Mouse (Mus musculus) ovary, adult 18-20 months (tissue): ENCODE measurements around the gene Gm28035.

Experiments used
- DNase-seq: peaks from one replicate; pipeline ENCODE4 v3.0.0; 2022; ENCODE audit warnings: low spot score, mixed read lengths

Gm28035 gene

DNA sequence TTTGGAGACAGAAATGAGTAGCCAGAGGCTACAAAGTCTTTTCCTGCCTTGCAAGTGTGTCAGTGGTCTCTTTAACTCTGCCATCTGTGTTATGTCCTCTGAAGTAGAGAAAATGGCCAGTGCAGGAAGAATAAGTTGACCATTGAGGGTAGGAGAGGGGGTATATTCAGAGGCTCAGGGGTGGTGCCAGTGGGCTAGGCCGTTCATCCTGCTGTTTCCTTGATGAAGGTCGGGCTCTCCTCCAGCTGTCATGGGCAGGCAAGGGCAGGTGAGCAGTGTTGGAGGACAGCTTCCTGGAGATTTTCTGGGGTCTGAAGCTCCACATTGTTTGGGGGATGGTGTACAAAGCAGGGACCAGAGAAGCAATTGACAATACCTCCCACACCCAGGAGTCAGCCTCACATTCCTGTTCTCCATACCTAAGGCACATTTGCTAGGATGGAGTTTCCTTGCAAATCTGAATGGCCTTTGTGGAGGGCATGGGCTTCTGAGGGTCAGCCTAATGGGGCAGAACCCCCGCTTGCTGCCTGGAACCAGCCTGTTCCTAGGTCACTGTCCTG is 1.4 kb upstream of the Gm28035 start:
- no peak for DNase-seq

DNA sequence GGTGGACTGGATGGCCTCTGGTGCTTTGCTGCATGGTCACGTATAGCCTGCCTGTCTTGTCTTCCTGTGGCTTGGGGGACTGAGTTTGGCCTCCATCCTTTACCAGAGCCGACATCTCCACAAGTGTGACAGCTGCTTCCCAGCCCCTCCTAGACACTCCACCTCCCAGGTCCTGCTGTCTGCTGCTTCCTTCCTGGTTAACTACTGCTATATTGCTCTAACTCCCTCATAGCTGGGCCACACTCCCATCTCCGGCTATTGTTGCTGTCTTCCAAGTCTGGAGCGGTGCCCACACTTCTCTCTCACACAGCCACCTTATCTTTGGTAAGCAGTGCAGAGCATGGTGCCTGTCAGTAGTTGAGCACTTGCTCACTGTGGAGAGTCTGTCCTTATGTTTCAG is 590 bp upstream of the Gm28035 start:
- DNase-seq: peak; percentile 29

DNA sequence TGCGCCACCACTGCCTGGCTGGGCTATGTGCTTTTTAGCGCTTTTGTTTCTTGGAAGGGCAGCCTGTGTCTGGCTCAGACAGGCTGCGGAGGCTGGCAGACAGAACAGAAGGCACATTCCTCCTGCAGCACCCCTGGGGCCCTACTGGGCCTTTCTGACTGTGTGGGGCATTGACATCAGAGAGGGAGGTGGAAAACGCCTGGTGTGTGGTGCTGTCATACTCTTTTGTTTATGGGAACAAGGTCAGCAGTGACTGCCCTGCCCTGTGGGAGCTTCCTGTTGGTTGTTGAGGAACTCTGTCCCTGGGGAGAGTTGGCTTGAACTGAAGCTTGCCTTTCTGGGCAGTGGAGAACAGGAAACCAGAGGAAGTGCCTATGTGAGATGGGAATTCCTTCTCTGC is 2.1 kb downstream of the Gm28035 start:
- DNase-seq: peak; percentile 51

DNA sequence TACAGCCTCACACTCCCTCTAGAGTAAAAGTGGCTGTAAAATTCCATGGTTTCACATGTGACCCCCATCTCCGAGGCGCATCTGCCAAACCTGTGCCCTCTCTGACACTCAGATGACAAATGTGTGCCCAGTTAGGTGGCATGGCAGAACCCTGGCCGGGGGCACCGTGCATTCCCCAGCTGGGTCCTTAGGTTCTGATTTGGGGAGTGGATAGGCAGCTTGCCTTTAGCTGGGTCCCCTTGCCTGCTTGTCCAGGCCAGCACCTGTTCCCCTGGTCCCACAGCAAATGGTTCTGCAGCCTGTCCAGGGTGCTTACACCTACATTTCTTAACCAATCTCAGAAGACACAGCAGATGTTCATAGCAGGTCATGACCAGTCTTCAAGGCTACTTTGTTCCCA is 3.0 kb downstream of the Gm28035 start:
- DNase-seq: no peak

DNA sequence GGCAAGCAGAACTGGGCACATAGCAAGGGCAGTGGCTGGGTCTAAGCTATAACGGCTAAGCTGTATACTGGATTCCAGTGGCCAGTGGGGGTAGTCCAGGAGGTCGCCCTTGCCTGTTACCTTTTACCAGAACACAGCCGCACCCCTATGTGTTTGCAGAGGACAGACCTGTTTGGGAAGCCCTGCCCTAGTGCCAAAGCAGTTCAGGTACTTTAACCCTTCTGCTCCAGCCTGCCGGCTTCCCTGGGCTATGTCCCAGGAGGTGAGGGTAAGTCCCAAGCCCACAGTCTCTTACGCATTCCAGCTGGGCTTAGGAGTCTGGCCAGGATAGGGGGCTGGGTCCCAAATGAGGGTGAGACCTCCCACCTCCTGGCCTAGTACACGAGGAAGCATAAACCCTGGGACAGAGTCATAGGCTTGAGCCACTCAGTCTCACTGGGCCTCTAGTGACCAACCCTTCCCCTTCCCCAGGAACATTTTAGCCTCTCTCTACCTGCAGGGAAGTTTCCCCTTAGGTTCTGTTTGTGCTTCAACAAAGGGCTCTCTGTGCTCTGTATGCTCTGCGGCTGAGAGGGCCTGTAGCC is 4.3 kb downstream of the Gm28035 start:
- DNase-seq: no peak

DNA sequence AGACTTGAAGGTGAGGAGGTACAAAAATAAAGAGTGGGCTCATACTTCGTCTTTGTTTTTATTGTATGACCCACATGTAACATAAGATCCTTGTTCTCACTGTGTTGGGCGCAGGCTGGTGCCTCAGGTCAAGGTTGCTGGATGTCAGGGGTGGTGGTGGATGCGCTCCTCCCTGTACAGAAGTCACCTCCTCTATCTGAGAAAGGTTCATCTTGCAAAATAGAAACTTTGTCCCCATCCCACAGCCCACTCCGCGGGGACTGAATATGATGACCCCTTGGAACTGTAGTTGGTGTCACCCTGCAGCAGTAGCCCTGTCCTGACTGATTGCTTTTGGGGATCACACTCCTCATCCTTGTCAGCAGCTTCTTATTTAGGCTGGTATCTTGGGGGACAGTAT is 6.7 kb downstream of the Gm28035 start:
- no peak for DNase-seq

DNA sequence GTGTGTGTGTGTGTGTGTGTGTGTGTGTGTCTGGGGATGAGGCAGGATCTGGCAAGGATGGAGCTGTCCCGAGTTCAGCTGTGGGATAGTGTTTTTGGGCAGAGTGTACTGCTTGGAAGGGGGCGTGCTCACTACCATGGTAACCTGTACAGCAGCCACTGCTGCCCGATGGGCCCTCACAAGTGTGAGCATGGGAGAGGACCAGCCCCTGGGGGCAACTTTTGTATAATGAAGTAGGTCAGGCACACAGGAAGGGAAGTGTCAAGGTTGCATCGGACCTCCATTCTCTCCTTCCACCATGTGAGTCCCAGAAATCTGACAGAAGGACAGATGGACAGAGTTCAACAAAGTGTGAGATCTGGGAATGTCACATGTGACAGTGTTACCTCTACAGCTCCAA is 7.3 kb downstream of the Gm28035 start:
- DNase-seq: no peak

DNA sequence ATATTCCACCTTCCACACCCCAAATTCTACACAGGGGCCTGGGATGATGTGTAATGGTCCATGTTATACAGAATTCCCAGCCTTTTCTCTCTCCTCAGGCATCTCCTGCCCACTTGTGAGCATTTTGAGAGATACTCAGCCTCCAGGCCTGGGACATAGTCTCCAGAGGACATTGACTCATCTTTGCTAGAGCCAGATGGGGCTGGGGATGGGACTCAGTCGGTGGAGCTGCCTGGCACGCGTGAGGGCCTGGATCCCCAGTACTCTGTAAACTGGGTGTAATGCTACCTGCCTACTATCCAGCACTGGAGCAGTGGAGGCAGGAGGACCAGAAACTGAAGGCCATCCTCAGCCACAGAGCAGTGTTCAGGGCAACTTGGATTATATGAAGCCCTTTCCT is 8.8 kb downstream of the Gm28035 start:
- DNase-seq: no peak

DNA sequence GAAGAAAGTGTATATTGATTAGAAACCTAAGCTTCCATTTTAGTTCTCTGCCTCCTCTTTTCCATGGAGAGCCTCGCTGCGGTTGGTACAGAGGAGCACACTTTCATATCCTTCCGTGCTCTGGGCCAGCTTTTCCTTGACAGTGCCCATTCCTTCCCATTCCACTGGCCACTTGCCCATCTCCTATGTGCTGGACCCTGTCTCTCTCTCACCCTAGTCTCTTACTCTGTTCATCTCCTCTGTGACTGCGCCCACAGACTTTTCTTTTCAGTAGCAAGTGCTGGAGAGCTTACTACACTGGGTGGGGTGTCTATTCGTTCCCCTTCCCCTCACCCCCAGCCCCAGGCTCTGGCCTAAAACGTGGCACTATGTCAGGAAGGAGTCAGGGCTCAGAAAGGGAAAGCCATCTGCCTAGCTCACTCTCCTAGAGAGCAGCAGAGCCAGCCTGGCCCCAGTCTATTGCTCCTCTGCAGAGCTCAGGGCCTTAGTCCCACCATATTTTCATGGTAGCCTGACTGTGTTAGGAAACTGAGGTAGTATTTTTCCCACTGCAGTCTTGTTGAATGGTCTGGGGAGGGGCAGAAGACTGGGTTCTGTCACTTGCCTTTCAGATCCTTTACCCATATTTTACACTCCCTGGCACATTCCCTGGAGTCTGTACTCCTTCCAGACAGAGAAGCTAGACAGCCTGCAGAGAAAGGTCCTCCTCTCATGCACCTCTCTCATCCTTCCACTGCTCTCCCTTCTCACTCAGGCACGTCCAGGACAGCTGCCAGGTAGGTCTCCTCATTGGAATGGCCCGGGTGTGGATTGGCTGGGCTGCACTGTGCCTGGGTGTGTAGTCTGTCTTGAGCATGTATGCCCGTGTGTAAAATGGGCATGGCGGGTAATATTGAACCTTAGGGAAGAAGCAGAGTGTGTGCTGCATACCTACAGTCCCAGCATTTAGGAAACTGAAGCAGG is 10.1 kb downstream of the Gm28035 start:
- DNase-seq: no peak

DNA sequence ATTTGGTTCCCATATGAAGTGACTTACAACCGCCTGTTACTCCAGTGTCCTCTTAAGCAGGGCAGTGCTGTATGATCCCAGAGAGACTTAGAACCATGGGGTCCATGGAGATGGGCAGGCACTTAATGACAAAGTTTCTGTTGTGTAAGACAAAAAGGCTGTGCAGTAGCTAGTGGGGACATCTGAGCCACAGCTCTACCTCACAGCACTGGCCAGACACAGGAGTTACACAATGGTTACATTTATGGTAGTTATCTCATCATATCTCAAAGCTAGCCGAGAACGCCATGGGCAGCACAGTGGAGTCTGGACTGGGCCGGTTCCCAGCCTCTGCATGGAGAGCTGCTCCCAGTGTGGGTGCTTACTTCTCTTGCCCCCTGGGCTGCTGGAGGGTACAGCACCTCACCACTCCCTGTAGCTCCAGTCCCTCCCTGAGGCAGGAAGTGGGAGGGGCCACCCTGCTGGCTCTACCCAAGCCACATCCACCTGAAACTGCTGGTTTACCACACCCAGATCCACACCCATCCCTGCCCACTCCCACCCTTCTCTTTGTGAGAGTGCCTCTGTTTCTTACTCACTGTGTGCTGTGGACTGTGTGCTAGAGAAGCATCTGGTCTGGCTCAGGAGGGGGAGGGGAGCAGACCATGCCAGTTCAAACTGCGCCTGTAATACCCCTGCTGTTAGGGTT is 11.2 kb downstream of the Gm28035 start:
- no peak for DNase-seq

DNA sequence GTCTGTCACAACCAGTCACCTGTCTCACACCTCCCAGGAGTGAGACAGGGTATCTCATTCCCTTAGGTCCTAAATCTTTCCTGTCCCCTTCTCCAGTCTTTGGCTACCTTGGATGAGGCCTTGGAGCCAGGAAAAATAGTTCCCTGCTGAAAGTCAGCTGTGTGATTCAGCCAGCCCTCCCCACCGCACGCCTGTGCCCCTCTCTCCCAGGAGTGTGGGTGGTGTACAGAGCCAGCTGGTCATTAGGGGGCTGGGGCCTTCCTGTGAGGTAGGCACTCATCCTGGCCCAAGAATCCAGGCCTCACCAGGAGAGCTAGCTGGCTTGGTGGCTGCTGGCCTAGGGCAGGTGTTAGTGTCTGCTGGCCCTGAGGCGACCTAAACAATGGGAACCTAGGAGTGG is 12.2 kb downstream of the Gm28035 start:
- DNase-seq: no peak

DNA sequence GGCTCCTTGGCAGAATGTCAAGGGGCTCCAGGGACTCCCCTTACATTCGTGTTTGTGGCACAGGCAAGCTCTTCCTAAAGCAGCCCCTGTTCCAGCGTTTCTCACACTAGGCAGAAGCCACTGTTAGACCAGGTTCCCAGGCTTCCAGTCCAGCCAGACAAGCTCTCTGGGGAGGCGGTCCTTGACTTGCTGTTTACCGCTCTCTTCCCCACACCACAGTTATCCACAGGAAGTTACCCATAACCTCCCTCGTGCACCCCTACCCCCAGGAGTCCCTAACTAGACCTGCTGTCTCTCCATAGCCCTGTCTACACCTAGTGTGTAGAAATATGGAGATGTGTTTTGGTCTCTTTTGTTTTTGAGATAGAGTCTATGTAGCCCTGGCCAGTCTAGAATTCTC is 13.4 kb downstream of the Gm28035 start:
- DNase-seq: no peak

DNA sequence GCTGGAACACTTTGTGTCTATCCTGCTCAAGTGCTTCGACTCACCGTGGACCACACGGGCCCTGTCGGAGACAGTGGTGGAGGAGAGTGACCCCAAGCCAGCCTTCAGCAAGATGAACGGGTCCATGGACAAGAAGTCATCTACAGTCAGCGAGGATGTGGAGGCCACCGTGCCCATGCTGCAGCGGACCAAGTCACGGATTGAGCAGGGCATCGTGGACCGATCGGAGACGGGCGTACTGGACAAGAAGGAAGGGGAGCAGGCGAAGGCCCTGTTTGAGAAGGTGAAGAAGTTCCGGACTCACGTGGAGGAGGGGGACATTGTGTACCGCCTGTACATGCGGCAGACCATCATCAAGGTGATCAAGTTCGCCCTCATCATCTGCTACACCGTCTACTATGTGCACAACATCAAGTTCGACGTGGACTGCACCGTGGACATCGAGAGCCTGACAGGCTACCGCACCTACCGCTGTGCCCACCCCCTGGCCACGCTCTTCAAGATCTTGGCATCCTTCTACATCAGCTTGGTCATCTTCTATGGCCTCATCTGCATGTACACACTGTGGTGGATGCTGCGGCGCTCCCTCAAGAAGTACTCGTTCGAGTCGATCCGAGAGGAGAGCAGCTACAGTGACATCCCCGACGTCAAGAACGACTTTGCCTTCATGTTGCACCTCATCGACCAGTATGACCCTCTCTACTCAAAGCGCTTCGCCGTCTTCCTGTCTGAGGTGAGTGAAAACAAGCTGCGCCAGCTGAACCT is 15.4 kb downstream of the Gm28035 start:
- DNase-seq: no peak

DNA sequence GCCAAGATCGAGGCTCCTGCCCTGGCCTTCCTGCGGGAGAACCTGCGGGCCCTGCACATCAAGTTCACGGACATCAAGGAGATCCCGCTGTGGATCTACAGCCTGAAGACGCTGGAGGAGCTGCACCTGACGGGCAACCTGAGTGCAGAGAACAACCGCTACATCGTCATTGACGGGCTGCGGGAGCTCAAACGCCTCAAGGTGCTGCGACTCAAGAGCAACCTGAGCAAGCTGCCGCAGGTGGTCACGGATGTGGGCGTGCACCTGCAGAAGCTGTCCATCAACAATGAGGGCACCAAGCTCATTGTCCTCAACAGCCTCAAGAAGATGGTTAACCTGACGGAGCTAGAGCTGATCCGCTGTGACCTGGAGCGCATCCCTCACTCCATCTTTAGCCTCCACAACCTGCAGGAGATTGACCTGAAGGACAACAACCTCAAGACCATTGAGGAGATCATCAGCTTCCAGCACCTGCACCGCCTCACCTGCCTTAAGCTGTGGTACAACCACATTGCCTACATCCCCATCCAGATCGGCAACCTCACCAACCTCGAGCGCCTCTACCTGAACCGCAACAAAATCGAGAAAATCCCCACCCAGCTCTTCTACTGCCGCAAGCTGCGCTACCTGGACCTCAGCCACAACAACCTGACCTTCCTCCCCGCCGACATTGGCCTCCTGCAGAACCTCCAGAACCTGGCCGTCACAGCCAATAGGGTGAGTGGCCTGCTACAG is 16.4 kb downstream of the Gm28035 start:
- no peak for DNase-seq

DNA sequence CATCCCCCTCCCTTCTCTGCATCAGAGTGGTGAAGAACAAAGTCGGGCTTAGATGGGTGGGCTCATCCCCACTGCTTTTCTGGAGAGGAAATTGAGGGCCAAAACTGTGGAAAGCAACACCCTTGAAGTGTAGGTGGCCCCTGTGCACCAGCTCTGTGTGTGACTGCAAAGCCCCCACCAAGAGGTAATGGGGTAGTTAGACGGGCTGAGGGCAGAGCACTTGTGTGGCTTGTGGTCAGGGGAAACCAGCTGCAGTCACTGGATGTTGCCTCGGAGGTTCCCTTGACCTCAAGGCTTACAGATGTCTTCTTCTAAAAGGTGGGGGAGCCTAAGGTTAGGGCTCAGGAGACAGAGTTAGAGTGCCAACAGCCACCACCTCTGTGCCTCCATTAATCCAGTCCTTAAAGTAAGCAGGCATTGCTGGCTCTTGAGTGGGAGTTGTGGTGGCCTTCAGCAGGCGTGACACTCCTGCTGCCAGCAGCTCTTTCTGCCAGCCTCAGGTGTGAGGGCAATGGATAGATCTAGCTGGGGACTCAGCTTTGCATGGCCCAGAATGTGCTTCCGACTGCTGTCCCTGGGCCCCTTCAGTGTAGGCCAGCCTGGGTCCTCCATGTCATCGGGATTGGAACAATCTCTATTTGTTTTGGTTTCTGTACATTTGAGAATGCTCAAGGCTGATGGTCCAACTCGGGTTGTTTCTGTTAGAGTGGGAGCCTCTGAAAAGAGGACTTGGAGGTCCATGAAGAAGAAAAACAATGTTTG is 17.5 kb downstream of the Gm28035 start:
- DNase-seq: no peak

DNA sequence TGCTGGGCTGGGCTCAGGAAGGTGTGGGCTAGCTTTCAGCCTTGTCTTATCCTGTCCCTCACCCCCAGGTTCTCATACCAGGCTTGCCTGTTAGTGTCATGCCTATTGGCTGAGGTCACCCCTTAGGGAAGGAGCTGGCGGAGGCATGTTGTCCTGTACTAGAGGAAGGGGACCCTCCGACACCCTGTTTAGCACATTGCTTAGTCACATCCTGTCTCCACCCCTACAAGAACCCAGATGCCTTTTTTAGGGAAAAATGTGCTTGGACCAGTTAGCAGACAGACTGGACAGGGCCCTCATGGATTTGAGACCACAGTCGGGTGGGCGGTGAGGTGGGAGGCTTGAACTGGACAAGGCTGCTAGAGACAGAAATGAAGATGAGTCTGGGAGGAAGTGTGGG is 18.2 kb downstream of the Gm28035 start:
- no peak for DNase-seq

DNA sequence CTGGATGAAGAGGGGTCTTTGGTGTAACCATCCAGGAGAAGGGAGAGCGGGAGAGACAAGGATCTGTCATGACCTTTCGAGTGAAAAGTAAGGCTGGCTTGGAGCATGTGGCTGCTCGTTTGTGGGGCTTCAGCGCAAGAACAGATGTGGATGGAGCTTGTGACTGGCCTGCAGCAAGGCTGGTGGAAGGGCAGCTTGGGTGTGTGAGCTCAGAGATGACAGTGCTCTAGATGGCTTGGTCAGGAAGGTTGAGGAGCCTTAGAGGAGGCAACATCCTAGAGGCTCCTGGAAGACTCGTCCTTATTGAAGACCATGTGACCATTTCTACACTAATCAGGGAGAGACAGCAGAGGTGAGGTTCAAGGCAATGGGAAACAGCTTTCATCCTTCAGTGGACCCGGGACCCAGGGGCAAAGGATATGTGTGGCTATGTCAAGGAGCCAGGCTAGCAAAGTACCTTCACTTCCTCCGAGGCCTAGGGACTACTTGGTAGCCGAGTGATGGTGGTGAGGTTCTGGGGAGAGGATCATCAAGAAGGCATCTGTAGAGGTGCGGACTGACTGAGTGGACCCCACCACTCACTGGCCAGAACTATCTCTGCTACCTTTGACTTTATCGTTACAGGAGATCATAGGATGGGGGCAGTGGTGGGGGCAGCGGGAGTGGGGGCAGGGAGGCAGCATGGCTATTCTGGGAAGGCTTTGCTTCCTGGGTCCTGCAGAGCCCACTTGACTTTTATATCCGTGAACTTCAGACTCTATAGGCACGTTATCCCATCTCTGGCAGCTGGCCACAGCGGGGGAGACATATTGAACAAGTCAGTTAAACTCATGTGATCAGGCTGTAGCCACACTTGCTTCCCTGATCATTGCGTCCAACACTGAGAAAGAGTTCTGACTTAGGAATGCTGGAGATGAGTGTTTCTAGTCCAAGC is 19.0 kb downstream of the Gm28035 start:
- no peak for DNase-seq

DNA sequence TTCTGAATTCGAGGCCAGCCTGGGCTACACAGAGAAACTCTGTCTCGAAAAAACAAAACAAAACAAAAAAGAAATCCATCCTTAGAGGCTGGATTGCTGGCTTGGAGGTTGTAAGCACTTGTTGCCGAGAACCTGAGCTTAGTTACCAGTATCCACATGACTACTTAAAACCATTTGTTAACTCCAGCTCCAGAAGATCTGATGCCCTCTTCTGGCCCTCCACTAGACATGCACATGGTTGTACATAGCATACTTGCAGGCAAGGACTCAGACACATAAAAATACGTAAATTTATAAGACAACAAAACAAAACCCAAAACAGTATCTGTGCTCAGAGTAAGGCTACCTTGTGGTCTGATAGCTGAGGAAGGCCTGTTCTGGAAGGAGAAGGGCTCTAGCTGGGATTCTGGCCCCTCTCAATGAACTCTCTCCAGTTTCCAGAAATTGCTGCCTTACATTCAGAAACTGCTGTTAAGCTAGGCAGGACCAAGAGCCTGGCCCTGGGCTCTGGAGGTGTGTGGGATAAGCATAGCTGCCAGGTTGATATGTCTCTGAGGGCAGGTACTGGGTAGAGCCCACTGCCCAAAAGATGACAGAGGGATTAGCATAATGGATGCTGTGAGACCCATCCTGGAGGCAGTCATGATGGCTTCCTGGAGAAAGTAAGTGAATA is 20.8 kb downstream of the Gm28035 start:
- DNase-seq: no peak
